Mouse (Mus musculus) limb, embryonic 10.5 days (tissue): ENCODE data around the gene Gm10234. TPM values are rescaled to one million over a fixed set of nuclear protein-coding genes. Genes with fewer than 3 reads are reported as not detected.

ENCODE experiments used
- polyA plus RNA-seq: library from polyadenylated mRNA; unstranded; fragments of >200 nt; fragmentation: Nextera tagmentation; extraction: Ambion mirVana; gene quantifications from 2 replicates; pipeline ENCODE4 v1.2.1, GENCODE M21; 2016

Gene Gm10234
- polyA plus RNA-seq, 1 experiment from 2014 or later: not detected

Other genes with a start within 250 kb of the Gm10234 start
- gene Kbtbd8, start 204.9 kb upstream of the Gm10234 start, polyA plus RNA-seq: 7.4 and 9.2 TPM in 2 replicates